Mouse (Mus musculus) MEL (cell line): Measurements from ENCODE around the gene Art3. TPM values are rescaled to one million over a fixed set of nuclear protein-coding genes. Genes with fewer than 3 reads are reported as not detected.

Experiments used
- DNase-seq: peaks from one replicate; pipeline ENCODE4 v3.0.0; 2011; ENCODE audit warnings: low read depth, low spot score
- H3K27ac ChIP-seq: 2 replicates; pipeline ENCODE4 v1.5.1; 2012; ENCODE audit warnings: low read depth, mild to moderate bottlenecking, control low read depth, low read length, moderate library complexity; ENCODE audit not compliant: control insufficient read depth
- H3K27me3 ChIP-seq, 2 experiments: fragments of 150-350 bp in 1 of 2; sonication (generic) in 1 of 2; 2 replicates each; pipeline ENCODE4 v1.6.1; 2012; ENCODE audit warnings: low read length in 2 of 2, mild to moderate bottlenecking in 2 of 2, improper control_type of control experiment in 1 of 2, moderate library complexity in 1 of 2; ENCODE audit not compliant: insufficient read depth in 2 of 2, control insufficient read depth in 1 of 2
- H3K36me3 ChIP-seq, 2 experiments: 2 replicates each; pipeline ENCODE4 v1.6.1; 2012 to 2014; ENCODE audit warnings: low read length in 2 of 2, improper control_type of control experiment in 1 of 2, inconsistent platforms in 1 of 2, mild to moderate bottlenecking in 1 of 2; ENCODE audit not compliant: insufficient read depth in 2 of 2, control insufficient read depth in 1 of 2
- H3K4me1 ChIP-seq, 2 experiments: fragments of 150-350 bp in 1 of 2; sonication (generic) in 1 of 2; 2 replicates each; pipeline ENCODE4 v1.6.1; 2012; ENCODE audit warnings: low read length in 2 of 2, improper control_type of control experiment in 1 of 2, mild to moderate bottlenecking in 1 of 2; ENCODE audit not compliant: insufficient read depth in 2 of 2, control insufficient read depth in 1 of 2
- H3K4me3 ChIP-seq, 2 experiments: fragments of 150-350 bp in 1 of 2; sonication (generic) in 1 of 2; 2 replicates each; pipeline ENCODE4 v1.5.1; 2012; ENCODE audit warnings: low read depth in 2 of 2, low read length in 2 of 2, mild to moderate bottlenecking in 2 of 2, moderate library complexity in 2 of 2, control low read depth in 1 of 2, improper control_type of control experiment in 1 of 2; ENCODE audit not compliant: control insufficient read depth in 1 of 2, insufficient read depth in 1 of 2
- H3K79me2 ChIP-seq: 2 replicates; pipeline ENCODE4 v1.6.1; 2012; ENCODE audit warnings: mild to moderate bottlenecking, low read length, moderate library complexity; ENCODE audit not compliant: control insufficient read depth, poor library complexity, insufficient read depth
- H3K9ac ChIP-seq: 2 replicates; pipeline ENCODE4 v1.6.1; 2012; ENCODE audit warnings: low read depth, mild to moderate bottlenecking, control low read depth, low read length, moderate library complexity; ENCODE audit not compliant: control insufficient read depth, poor library complexity, severe bottlenecking
- H3K9me3 ChIP-seq: fragments of 150-350 bp; sonication (generic); replicated peaks from 2 replicates; pipeline ENCODE4 v1.6.1; 2012; ENCODE audit warnings: mild to moderate bottlenecking, low read length, improper control_type of control experiment, moderate library complexity; ENCODE audit not compliant: insufficient read depth
- BHLHE40 ChIP-seq: IDR thresholded peaks from 2 replicates; pipeline ENCODE4 v1.6.1; 2012; ENCODE audit warnings: low read depth, mild to moderate bottlenecking, inconsistent platforms, low read length, improper control_type of control experiment, borderline replicate concordance
- ETS1 ChIP-seq: IDR thresholded peaks from 2 replicates; pipeline ENCODE4 v1.6.1; 2012; ENCODE audit warnings: low read depth, mild to moderate bottlenecking, inconsistent platforms, low read length, improper control_type of control experiment, moderate library complexity
- GATA1 ChIP-seq: IDR thresholded peaks from 2 replicates; pipeline ENCODE4 v1.6.1; 2011; ENCODE audit warnings: low read depth, low read length, improper control_type of control experiment
- JUND ChIP-seq: IDR thresholded peaks from 2 replicates; pipeline ENCODE4 v1.6.1; 2011; ENCODE audit warnings: low read depth, mild to moderate bottlenecking, improper control_type of control experiment, low read length
- KAT2A ChIP-seq: conservative IDR thresholded peaks from 2 replicates; pipeline ENCODE4 v1.6.1; 2012; ENCODE audit warnings: low read depth, low read length, improper control_type of control experiment, inconsistent platforms
- MAZ ChIP-seq: IDR thresholded peaks from 2 replicates; pipeline ENCODE4 v1.6.1; 2012; ENCODE audit warnings: low read depth, mild to moderate bottlenecking, inconsistent platforms, low read length, improper control_type of control experiment
- MXI1 ChIP-seq: IDR thresholded peaks from 2 replicates; pipeline ENCODE4 v1.6.1; 2011; ENCODE audit warnings: mild to moderate bottlenecking, low read depth, low read length, improper control_type of control experiment
- MYB ChIP-seq: IDR thresholded peaks from 2 replicates; pipeline ENCODE4 v1.6.1; 2011; ENCODE audit warnings: mild to moderate bottlenecking, low read depth, low read length, improper control_type of control experiment
- MYC ChIP-seq: IDR thresholded peaks from 2 replicates; pipeline ENCODE4 v1.6.1; 2011; ENCODE audit warnings: low read depth, mild to moderate bottlenecking, low read length, improper control_type of control experiment, moderate library complexity
- NELFE ChIP-seq: IDR thresholded peaks from 2 replicates; pipeline ENCODE4 v1.6.1; 2011; ENCODE audit warnings: low read depth, low read length, improper control_type of control experiment
- POLR2A ChIP-seq, 2 experiments: IDR thresholded peaks; 2 replicates each; pipeline ENCODE4 v1.6.1; 2011 to 2012; ENCODE audit warnings: low read length in 2 of 2, mild to moderate bottlenecking in 2 of 2, control low read depth in 1 of 2, improper control_type of control experiment in 1 of 2, low read depth in 1 of 2, moderate library complexity in 1 of 2; ENCODE audit not compliant: control insufficient read depth in 1 of 2, insufficient read depth in 1 of 2, poor library complexity in 1 of 2
- POLR2AphosphoS2 ChIP-seq: IDR thresholded peaks from 2 replicates; pipeline ENCODE4 v1.6.1; 2011; ENCODE audit warnings: low read length, improper control_type of control experiment
- SIN3A ChIP-seq: IDR thresholded peaks from 2 replicates; pipeline ENCODE4 v1.6.1; 2012; ENCODE audit warnings: low read length, improper control_type of control experiment, inconsistent platforms
- SMC3 ChIP-seq: IDR thresholded peaks from 2 replicates; pipeline ENCODE4 v1.6.1; 2011; ENCODE audit warnings: low read depth, low read length, improper control_type of control experiment
- TAL1 ChIP-seq: IDR thresholded peaks from 2 replicates; pipeline ENCODE4 v1.6.1; 2012; ENCODE audit warnings: mild to moderate bottlenecking, inconsistent platforms, low read length, moderate library complexity, mixed read lengths
- TBP ChIP-seq: IDR thresholded peaks from 2 replicates; pipeline ENCODE4 v1.8.0; 2011; ENCODE audit warnings: low read depth, low read length, improper control_type of control experiment
- USF1 ChIP-seq: IDR thresholded peaks from 2 replicates; pipeline ENCODE4 v1.6.1; 2014; ENCODE audit warnings: low read depth, mild to moderate bottlenecking, inconsistent platforms, low read length, improper control_type of control experiment, moderate library complexity
- USF2 ChIP-seq, 2 experiments: IDR thresholded peaks; 2 replicates each; pipeline ENCODE4 v1.6.1; 2011 to 2012; ENCODE audit warnings: improper control_type of control experiment in 2 of 2, low read length in 2 of 2, borderline replicate concordance in 1 of 2, inconsistent platforms in 1 of 2, low read depth in 1 of 2, mild to moderate bottlenecking in 1 of 2; ENCODE audit not compliant: insufficient read depth in 1 of 2
- ZC3H11A ChIP-seq: IDR thresholded peaks from 2 replicates; pipeline ENCODE4 v1.6.1; 2012; ENCODE audit warnings: low read depth, mild to moderate bottlenecking, inconsistent platforms, low read length, improper control_type of control experiment
- ZKSCAN1 ChIP-seq: IDR thresholded peaks from 2 replicates; pipeline ENCODE4 v1.6.1; 2012; ENCODE audit warnings: low read depth, mild to moderate bottlenecking, inconsistent platforms, low read length, improper control_type of control experiment, moderate library complexity
- polyA plus RNA-seq, 2 experiments: library from polyadenylated mRNA; stranded (reverse) in 1 of 2; unstranded in 1 of 2; fragments of >175 nt in 1 of 2; fragments of >200 nt in 1 of 2; gene quantifications; 2 replicates each; pipeline versions ENCODE4 v1.2.1 to v1.2.4; 2012; ENCODE audit warnings: low replicate concordance in 2 of 2, low read depth in 1 of 2; ENCODE audit not compliant: insufficient read length in 2 of 2, insufficient read depth in 1 of 2, missing spikeins in 1 of 2
- total RNA-seq: library from RNA; depleted of rRNA; stranded (reverse); fragments of 300-350 nt; gene quantifications from 2 replicates; pipeline ENCODE4 v1.2.3, GENCODE M21; 2012

Gene Art3
- total and polyA plus RNA-seq, 3 experiments: not detected

GRCm38 (mm10) chr5:92389977-92390376 lies 58.4 kb downstream of the Art3 start:
- Histone ChIP-seq H3K9me3 (no peaks in the 10 kb centered on the region), H3K27me3 (no peaks in the 10 kb centered on the region; a peak in 2 of 4 replicates), H3K79me2 (no peaks in the 10 kb centered on the region), H3K36me3 (0 out of 4 replicates have a peak, but pooled peaks cover 0 to 2% of the 10 kb centered on the region in 2 experiments), H3K4me1 (peaks cover 0 to 3% of the 10 kb centered on the region in 2 experiments; a peak in 2 of 4 replicates), H3K9ac (no peak overlapping the region), H3K4me3 (no peak overlapping the region), H3K27ac (no peak overlapping the region)
- TF ChIP-seq ZKSCAN1 (no peak), USF2 (IDR thresholded peaks at IDR 0.05; ENCODE audit: borderline replicate concordance in 1 of 2, insufficient read depth in 1 of 2, low read depth in 1 of 2, low read length in 2 of 2) (no peak), POLR2AphosphoS2 (no peak), JUND (no peak), TAL1 (no peak), MYB (no peak)
- DNase-seq: no peak

- Histone ChIP-seq H3K36me3 (peaks cover 0 to 4% of the 10 kb centered on the region in 2 experiments; a peak in 2 of 4 replicates), H3K4me3 (no peak overlapping the region), H3K79me2 (no peaks in the 10 kb centered on the region), H3K9ac (no peak overlapping the region), H3K27ac (no peak overlapping the region), H3K27me3 (no peaks in the 10 kb centered on the region; a peak in 2 of 4 replicates), H3K9me3 (no peaks in the 10 kb centered on the region), H3K4me1 (peaks cover 0 to 6% of the 10 kb centered on the region in 2 experiments; a peak in 2 of 4 replicates)
- no peak for DNase-seq
- TF ChIP-seq SIN3A (no peak), ZC3H11A (no peak), SMC3 (no peak), POLR2AphosphoS2 (no peak), TBP (no peak), POLR2A (IDR thresholded peaks at IDR 0.05; ENCODE audit: control insufficient read depth in 1 of 2, insufficient read depth in 1 of 2, low read depth in 1 of 2, low read length in 2 of 2, poor library complexity in 1 of 2) (no peak), MXI1 (no peak), ETS1 (no peak), USF1 (no peak), USF2 (IDR thresholded peaks at IDR 0.05; ENCODE audit: borderline replicate concordance in 1 of 2, insufficient read depth in 1 of 2, low read depth in 1 of 2, low read length in 2 of 2) (no peak), NELFE (no peak), BHLHE40 (no peak), KAT2A (no peak), MYB (no peak), GATA1 (no peak), ZKSCAN1 (no peak), MAZ (no peak), MYC (no peak), TAL1 (no peak)
Measured at GRCm38 (mm10) chr5:92390615-92391014, 59.0 kb downstream of the Art3 start.
